Mouse (Mus musculus) frontal cortex, postnatal 14 days (tissue): Measurements from ENCODE around the gene Thap4.
"Not testable (repeated sequence)": the region's sequence is repeated elsewhere in the genome, so short reads cannot be mapped to it uniquely, and the experiment has no call there.

Source experiments
- DNase-seq, 2 experiments: peaks; one replicate each; pipeline ENCODE4 v3.0.0; 2022; ENCODE audit warnings: low spot score in 2 of 2

The Thap4 gene

GRCm38 (mm10) chr1:93691106-93691505 is 63.6 kb downstream of the Thap4 start:
- no peak for DNase-seq

GRCm38 (mm10) chr1:93689901-93690496 is 64.7 kb downstream of the Thap4 start:
- no peak for DNase-seq

- DNase-seq: no peak
These were observed 66.5 kb downstream of the Thap4 start for GRCm38 (mm10) chr1:93688154-93688553.

GRCm38 (mm10) chr1:93686961-93687320 is 67.7 kb downstream of the Thap4 start:
- no peak for DNase-seq

- peak; percentile 52 to 55 for DNase-seq
These were observed 68.3 kb downstream of the Thap4 start for GRCm38 (mm10) chr1:93686245-93686960.

GRCm38 (mm10) chr1:93685401-93686244 is 69.0 kb downstream of the Thap4 start, which contains the start of gene Bok:
Gene Bok (plus strand): TSS chr1:93685660.
- DNase-seq: peak in 1 of 2 experiments; percentile 60

GRCm38 (mm10) chr1:93679889-93680568 is 74.6 kb downstream of the Thap4 start:
- DNase-seq: no peak

- DNase-seq: no peak
These were observed 76.3 kb downstream of the Thap4 start for GRCm38 (mm10) chr1:93678386-93678785.

- DNase-seq: no peak
These were observed 82.0 kb downstream of the Thap4 start for GRCm38 (mm10) chr1:93672682-93673081.

GRCm38 (mm10) chr1:93669941-93670340 is 84.7 kb downstream of the Thap4 start:
- no peak for DNase-seq

GRCm38 (mm10) chr1:93668791-93669548 is 85.7 kb downstream of the Thap4 start:
- peak; percentile 51 to 55 for DNase-seq

GRCm38 (mm10) chr1:93667760-93668400 is 86.8 kb downstream of the Thap4 start:
- no peak for DNase-seq

GRCm38 (mm10) chr1:93658559-93658958 is 96.1 kb downstream of the Thap4 start, which contains the start of gene Stk25:
Gene Stk25 (minus strand): TSS chr1:93658659.
- DNase-seq: not testable (repeated sequence)

- DNase-seq: no peak
These were observed 97.7 kb downstream of the Thap4 start for GRCm38 (mm10) chr1:93657025-93657360.

GRCm38 (mm10) chr1:93656325-93657024 is 98.2 kb downstream of the Thap4 start:
- DNase-seq: no peak

- no peak for DNase-seq
These were observed 99.9 kb downstream of the Thap4 start for GRCm38 (mm10) chr1:93654798-93655197.

- no peak for DNase-seq
These were observed 100.4 kb downstream of the Thap4 start for GRCm38 (mm10) chr1:93654275-93654674.
